Mouse (Mus musculus): ENCODE data around the gene Hspg2. TPM values are rescaled to one million over a fixed set of nuclear protein-coding genes. Genes with fewer than 3 reads are reported as not detected.
A peak's percentile ranks its signal among the peaks of the same experiment; 100 is the strongest.

The Hspg2 gene
- polyA plus RNA-seq, 1 experiment from 2014 or later, result 67.2 TPM

- no peak for DNase-seq (ENCODE audit: low spot score)
- H3K36me3 ChIP-seq (ENCODE audit: control insufficient read depth, insufficient read depth, low read length), result no peaks in the 10 kb centered on the region
- ATAC-seq (ENCODE audit: low read depth), result no peak
- H3K4me1 ChIP-seq (ENCODE audit: control insufficient read depth, insufficient read depth, low read length), result peaks cover 30% of the 10 kb centered on the region
- H3K9ac ChIP-seq (ENCODE audit: low read depth, low read length), result no peak overlapping the region
- 77% methylated on average over 4 of the region's 4 CpGs for WGBS
- no peaks in the 10 kb centered on the region for H3K9me3 ChIP-seq (ENCODE audit: control insufficient read depth, low read length)
- no peaks in the 10 kb centered on the region for H3K27me3 ChIP-seq (replicated peaks; ENCODE audit: control insufficient read depth, insufficient read depth, low read length)
- H3K27ac ChIP-seq (replicated peaks; ENCODE audit: low read depth, low read length), result 0 out of 2 replicates have a peak overlapping the region, but pooled peaks have one; percentile 83
- H3K4me2 ChIP-seq (ENCODE audit: low read depth, low read length), result no peak overlapping the region
- H3K4me3 ChIP-seq (ENCODE audit: low read depth, low read length), result no peak overlapping the region
Observed at GRCm38 (mm10) chr4:137466991-137467390, 1.6 kb upstream of the Hspg2 start.

GRCm38 (mm10) chr4:137467525-137467924 is 1.0 kb upstream of the Hspg2 start:
- no peak overlapping the region for H3K9ac ChIP-seq (ENCODE audit: low read depth, low read length)
- no peaks in the 10 kb centered on the region for H3K36me3 ChIP-seq (ENCODE audit: control insufficient read depth, insufficient read depth, low read length)
- peak overlapping the region; percentile 83 for H3K27ac ChIP-seq (replicated peaks; ENCODE audit: low read depth, low read length)
- ATAC-seq (ENCODE audit: low read depth), result no peak
- WGBS, result 90% methylated on average over 2 of the region's 2 CpGs
- peak overlapping the region; percentile 83; the same call in 1 of the 2 replicates for H3K4me2 ChIP-seq (ENCODE audit: low read depth, low read length)
- DNase-seq (ENCODE audit: low spot score), result no peak
- H3K27me3 ChIP-seq (replicated peaks; ENCODE audit: control insufficient read depth, insufficient read depth, low read length), result no peaks in the 10 kb centered on the region
- no peak overlapping the region for H3K4me3 ChIP-seq (ENCODE audit: low read depth, low read length)
- H3K9me3 ChIP-seq (ENCODE audit: control insufficient read depth, low read length), result no peaks in the 10 kb centered on the region
- peaks cover 30% of the 10 kb centered on the region for H3K4me1 ChIP-seq (ENCODE audit: control insufficient read depth, insufficient read depth, low read length)

GRCm38 (mm10) chr4:137469081-137469844 is 694 bp downstream of the Hspg2 start:
- Histone ChIP-seq H3K9me3 (ENCODE audit: control insufficient read depth, low read length) (no peaks in the 10 kb centered on the region), H3K4me1 (ENCODE audit: control insufficient read depth, insufficient read depth, low read length) (peaks cover 40% of the 10 kb centered on the region), H3K9ac (ENCODE audit: low read depth, low read length) (peak overlapping the region; percentile 88), H3K4me3 (ENCODE audit: low read depth, low read length) (peak overlapping the region; percentile 76), H3K27me3 (replicated peaks; ENCODE audit: control insufficient read depth, insufficient read depth, low read length) (no peaks in the 10 kb centered on the region), H3K27ac (replicated peaks; ENCODE audit: low read depth, low read length) (peak overlapping the region; percentile 69), H3K4me2 (ENCODE audit: low read depth, low read length) (peak overlapping the region; percentile 83), H3K36me3 (ENCODE audit: control insufficient read depth, insufficient read depth, low read length) (no peaks in the 10 kb centered on the region)
- peak; percentile 39 for DNase-seq (ENCODE audit: low spot score)
- no peak for ATAC-seq (ENCODE audit: low read depth)
- WGBS, result 1% methylated on average over 15 of the region's 20 CpGs

DNA sequence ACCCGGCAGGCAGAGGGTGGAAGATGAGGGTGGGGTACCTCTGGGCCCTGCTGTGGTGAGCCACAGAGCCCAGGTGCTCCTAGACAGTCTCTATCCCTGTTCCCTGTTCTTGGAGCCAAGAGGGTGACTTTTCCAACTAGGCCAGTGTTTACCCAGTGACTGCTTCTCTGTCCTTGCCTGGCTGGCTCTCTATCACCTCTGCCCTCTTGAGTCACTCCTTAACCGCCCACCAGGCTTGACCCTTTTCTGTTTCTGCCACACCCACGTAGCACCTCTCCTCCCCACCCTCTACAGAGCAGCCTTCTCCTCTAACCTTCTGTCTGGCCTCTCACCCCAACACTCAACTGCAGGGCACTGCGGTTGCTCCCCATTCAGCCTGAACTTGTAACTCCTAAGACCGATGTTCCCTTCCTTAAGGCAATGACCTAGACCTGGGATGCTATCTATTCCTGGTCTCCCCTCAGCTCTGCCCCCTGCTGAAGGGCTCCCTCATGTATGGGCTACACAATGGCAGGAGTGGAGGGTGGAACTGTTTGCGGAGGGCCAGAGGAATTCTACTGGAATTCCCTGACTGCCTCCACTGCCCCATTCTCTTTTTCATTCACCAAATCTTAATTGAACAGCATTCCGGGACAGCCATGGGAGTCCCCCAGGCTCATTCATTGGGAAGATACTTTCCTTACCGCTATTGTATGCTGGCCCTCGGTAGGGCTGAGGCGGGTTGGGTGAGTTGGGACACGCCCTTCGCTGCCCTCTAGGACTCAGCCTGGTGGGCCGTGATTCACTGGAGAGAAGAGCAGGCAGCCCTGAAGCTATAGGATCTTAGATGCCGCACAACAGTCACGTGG is 1.5 kb downstream of the Hspg2 start:
- DNase-seq (ENCODE audit: low spot score) (no peak), ATAC-seq (ENCODE audit: low read depth) (no peak)
- Histone ChIP-seq H3K4me3 (ENCODE audit: low read depth, low read length) (peak overlapping the region; percentile 76), H3K4me1 (ENCODE audit: control insufficient read depth, insufficient read depth, low read length) (peaks cover 41% of the 10 kb centered on the region), H3K4me2 (ENCODE audit: low read depth, low read length) (peak overlapping the region; percentile 83), H3K9me3 (ENCODE audit: control insufficient read depth, low read length) (no peaks in the 10 kb centered on the region), H3K9ac (ENCODE audit: low read depth, low read length) (peak overlapping the region; percentile 88), H3K27ac (replicated peaks; ENCODE audit: low read depth, low read length) (peak overlapping the region; percentile 69), H3K36me3 (ENCODE audit: control insufficient read depth, insufficient read depth, low read length) (no peaks in the 10 kb centered on the region), H3K27me3 (replicated peaks; ENCODE audit: control insufficient read depth, insufficient read depth, low read length) (no peaks in the 10 kb centered on the region)
- 45% methylated on average over 15 of the region's 15 CpGs for WGBS

DNA sequence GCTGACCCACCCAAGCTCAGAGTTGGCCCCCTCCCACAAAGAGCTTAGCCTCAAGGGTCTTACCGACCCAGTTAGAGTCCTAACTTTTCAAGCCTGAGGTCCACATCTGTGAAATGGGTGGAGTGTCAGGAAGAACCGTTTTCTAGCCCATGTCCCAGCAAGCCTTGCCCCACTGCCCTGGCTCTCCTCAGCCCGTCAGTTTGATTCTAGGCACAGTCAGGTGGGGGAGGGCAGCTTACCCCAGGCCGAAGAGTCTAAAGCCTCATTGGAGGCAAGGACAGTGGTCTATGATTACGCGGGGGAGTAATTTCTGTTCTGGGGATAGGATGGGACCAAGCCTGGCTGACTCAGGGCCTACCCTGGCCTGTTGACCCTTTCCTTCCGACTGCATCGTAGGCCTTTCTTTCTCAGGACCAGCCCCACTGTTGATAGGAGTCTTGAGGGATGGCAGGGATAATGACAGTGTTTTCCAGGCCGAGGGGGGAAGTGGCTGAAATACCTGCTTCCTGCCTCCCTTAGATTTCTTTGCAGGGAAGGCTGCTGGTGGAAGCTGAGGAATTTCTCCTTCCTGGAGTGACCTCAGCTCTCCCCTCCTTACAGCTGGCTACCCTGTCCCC is 2.2 kb downstream of the Hspg2 start:
- ATAC-seq (ENCODE audit: low read depth) (no peak), DNase-seq (ENCODE audit: low spot score) (no peak)
- peak overlapping the region; percentile 76 for H3K4me3 ChIP-seq (ENCODE audit: low read depth, low read length)
- no peaks in the 10 kb centered on the region for H3K27me3 ChIP-seq (replicated peaks; ENCODE audit: control insufficient read depth, insufficient read depth, low read length)
- H3K4me1 ChIP-seq (ENCODE audit: control insufficient read depth, insufficient read depth, low read length), result peaks cover 47% of the 10 kb centered on the region
- WGBS, result 46% methylated on average over 9 of the region's 9 CpGs
- peak overlapping the region; percentile 52 for H3K27ac ChIP-seq (replicated peaks; ENCODE audit: low read depth, low read length)
- H3K9ac ChIP-seq (ENCODE audit: low read depth, low read length), result peak overlapping the region; percentile 88
- H3K4me2 ChIP-seq (ENCODE audit: low read depth, low read length), result peak overlapping the region; percentile 83
- H3K36me3 ChIP-seq (ENCODE audit: control insufficient read depth, insufficient read depth, low read length), result no peaks in the 10 kb centered on the region
- no peaks in the 10 kb centered on the region for H3K9me3 ChIP-seq (ENCODE audit: control insufficient read depth, low read length)

DNA sequence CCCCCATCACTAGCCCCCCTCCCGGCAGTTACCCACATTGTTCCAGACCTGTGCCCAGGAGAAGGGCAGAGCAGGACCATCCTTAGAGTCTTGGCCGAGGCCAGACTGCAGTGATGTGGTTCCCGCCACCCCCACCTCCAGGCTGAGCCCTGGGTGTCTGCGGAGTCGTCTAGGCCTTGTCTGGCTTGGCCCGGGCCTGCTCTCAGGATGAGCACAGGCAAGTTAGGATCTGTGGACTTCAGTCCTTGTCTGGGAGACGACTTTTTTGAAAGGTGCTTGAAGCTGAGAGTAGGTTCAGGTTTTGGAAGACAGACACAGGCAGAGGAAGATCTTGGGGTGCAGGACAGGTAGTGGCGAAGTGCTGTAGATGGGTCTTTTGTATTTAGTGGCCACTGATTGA is 2.8 kb downstream of the Hspg2 start:
- peak overlapping the region; percentile 55 for H3K9ac ChIP-seq (ENCODE audit: low read depth, low read length)
- H3K4me3 ChIP-seq (ENCODE audit: low read depth, low read length), result peak overlapping the region; percentile 76
- peak overlapping the region; percentile 52 for H3K27ac ChIP-seq (replicated peaks; ENCODE audit: low read depth, low read length)
- H3K9me3 ChIP-seq (ENCODE audit: control insufficient read depth, low read length), result no peaks in the 10 kb centered on the region
- WGBS, result 55% methylated on average over 8 of the region's 8 CpGs
- H3K4me2 ChIP-seq (ENCODE audit: low read depth, low read length), result peak overlapping the region; percentile 83
- H3K36me3 ChIP-seq (ENCODE audit: control insufficient read depth, insufficient read depth, low read length), result no peaks in the 10 kb centered on the region
- no peaks in the 10 kb centered on the region for H3K27me3 ChIP-seq (replicated peaks; ENCODE audit: control insufficient read depth, insufficient read depth, low read length)
- H3K4me1 ChIP-seq (ENCODE audit: control insufficient read depth, insufficient read depth, low read length), result peaks cover 52% of the 10 kb centered on the region
- DNase-seq (ENCODE audit: low spot score), result peak; percentile 66
- no peak for ATAC-seq (ENCODE audit: low read depth)

DNA sequence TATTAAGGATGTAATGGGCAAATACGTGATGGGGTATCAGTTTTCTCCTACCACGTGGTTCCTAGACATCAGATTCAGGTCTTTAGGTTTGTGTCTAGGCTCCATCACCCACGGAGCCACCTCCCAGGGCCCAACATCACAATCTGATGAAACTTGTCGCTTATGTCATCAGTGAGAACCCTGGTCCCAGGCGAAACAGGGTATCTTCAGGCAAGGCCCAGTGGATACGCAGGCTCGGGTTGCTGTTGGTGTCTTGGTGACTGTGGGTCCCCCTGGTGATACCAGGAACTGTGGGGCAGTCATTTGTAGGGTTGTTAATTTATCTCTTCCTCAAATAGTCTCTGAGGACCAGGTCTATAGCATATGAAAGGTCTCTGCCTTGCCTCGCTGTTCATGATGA is 4.7 kb downstream of the Hspg2 start:
- Histone ChIP-seq H3K4me3 (ENCODE audit: low read depth, low read length) (no peak overlapping the region), H3K36me3 (ENCODE audit: control insufficient read depth, insufficient read depth, low read length) (no peaks in the 10 kb centered on the region), H3K27me3 (replicated peaks; ENCODE audit: control insufficient read depth, insufficient read depth, low read length) (no peaks in the 10 kb centered on the region), H3K4me1 (ENCODE audit: control insufficient read depth, insufficient read depth, low read length) (peaks cover 62% of the 10 kb centered on the region), H3K9me3 (ENCODE audit: control insufficient read depth, low read length) (no peaks in the 10 kb centered on the region), H3K4me2 (ENCODE audit: low read depth, low read length) (peak overlapping the region; percentile 33; the same call in 1 of the 2 replicates), H3K27ac (replicated peaks; ENCODE audit: low read depth, low read length) (peak overlapping the region; percentile 67; the same call in 1 of the 2 replicates), H3K9ac (ENCODE audit: low read depth, low read length) (peak overlapping the region; percentile 42; the same call in 1 of the 2 replicates)
- DNase-seq (ENCODE audit: low spot score), result no peak
- ATAC-seq (ENCODE audit: low read depth), result no peak
- 81% methylated on average over 8 of the region's 8 CpGs for WGBS

DNA sequence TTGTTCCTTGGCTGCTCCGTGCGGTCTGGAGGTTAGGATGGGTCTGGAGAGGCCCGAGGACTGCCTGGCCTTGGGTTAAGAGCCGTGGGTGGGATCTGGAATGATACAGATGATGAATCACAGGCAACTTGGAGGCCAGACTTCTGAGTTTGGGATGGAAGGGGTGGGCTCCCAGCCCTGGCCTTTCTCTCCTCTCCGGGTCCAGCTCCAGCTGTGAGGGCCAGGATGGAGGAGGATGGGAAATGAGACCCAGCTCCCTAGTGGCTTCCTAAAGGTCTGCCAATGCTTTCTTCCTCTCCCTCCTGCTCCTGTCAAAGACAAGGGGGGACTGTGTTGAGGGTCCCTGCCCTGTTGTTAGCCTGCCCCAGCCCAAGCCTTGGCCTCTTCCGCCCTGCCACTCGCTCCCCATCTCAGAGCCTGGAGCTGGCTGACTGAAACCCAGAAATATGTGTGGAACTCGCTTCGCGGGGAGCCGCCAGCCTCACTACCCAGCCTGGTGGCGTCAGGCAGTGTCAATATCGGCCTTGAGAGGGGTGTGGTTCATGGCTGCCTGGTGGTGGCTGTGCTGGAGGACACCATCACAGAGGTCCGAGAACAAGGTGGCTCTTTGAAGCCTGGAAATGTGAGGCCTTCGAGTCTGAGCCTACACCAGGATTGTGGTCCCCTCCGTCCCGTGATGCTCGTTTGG is 5.3 kb downstream of the Hspg2 start:
- H3K9ac ChIP-seq (ENCODE audit: low read depth, low read length), result peak overlapping the region; percentile 42
- 50% methylated on average over 17 of the region's 18 CpGs for whole genome bisulfite sequencing

More for the DNA sequence above, 5.3 kb downstream of the Hspg2 start:
- DNase-seq (ENCODE audit: low spot score) (no peak), ATAC-seq (ENCODE audit: low read depth) (0 out of 2 replicates have a peak, but pooled peaks have one; percentile 17)
- Histone ChIP-seq H3K27me3 (replicated peaks; ENCODE audit: control insufficient read depth, insufficient read depth, low read length) (no peaks in the 10 kb centered on the region), H3K4me2 (ENCODE audit: low read depth, low read length) (peak overlapping the region; percentile 33), H3K4me1 (ENCODE audit: control insufficient read depth, insufficient read depth, low read length) (peaks cover 67% of the 10 kb centered on the region), H3K36me3 (ENCODE audit: control insufficient read depth, insufficient read depth, low read length) (no peaks in the 10 kb centered on the region), H3K9me3 (ENCODE audit: control insufficient read depth, low read length) (no peaks in the 10 kb centered on the region), H3K4me3 (ENCODE audit: low read depth, low read length) (no peak overlapping the region), H3K27ac (replicated peaks; ENCODE audit: low read depth, low read length) (peak overlapping the region; percentile 67)
